Mouse (Mus musculus) kidney, embryonic 15.5 days (tissue): Measurements from ENCODE around the gene Cd300ld3. TPM values are rescaled to one million over a fixed set of nuclear protein-coding genes. Genes with fewer than 3 reads are reported as not detected.
"Not testable (repeated sequence)": the region's sequence is repeated elsewhere in the genome, so short reads cannot be mapped to it uniquely, and the experiment has no call there.

Experiments
- ATAC-seq: fragments of 200-750 bp; cut with Nextera tagmentation; replicated peaks from 2 replicates; pipeline ENCODE4 v1.8.0; 2017; ENCODE audit warnings: moderate TSS enrichment; ENCODE audit not compliant: low FRiP score
- H3K27ac ChIP-seq: fragments of 300-500 bp; sonication (generic); 2 replicates; pipeline ENCODE4 v1.5.1; 2015; ENCODE audit warnings: mild to moderate bottlenecking, inconsistent platforms
- H3K27me3 ChIP-seq: fragments of 300-500 bp; sonication (generic); 2 replicates; pipeline ENCODE4 v1.6.1; 2015; ENCODE audit warnings: inconsistent platforms
- H3K36me3 ChIP-seq: fragments of 300-500 bp; sonication (generic); 2 replicates; pipeline ENCODE4 v1.6.1; 2015; ENCODE audit warnings: inconsistent platforms
- H3K4me1 ChIP-seq: fragments of 300-500 bp; sonication (generic); 2 replicates; pipeline ENCODE4 v1.6.1; 2015; ENCODE audit warnings: inconsistent platforms
- H3K4me2 ChIP-seq: fragments of 300-500 bp; sonication (generic); 2 replicates; pipeline ENCODE4 v1.6.1; 2015; ENCODE audit warnings: moderate library complexity, mild to moderate bottlenecking, inconsistent platforms
- H3K4me3 ChIP-seq: fragments of 300-500 bp; sonication (generic); replicated peaks from 2 replicates; pipeline ENCODE4 v1.5.1; 2015; ENCODE audit warnings: mild to moderate bottlenecking, inconsistent platforms
- H3K9ac ChIP-seq: fragments of 300-500 bp; sonication (generic); 2 replicates; pipeline ENCODE4 v1.6.1; 2015; ENCODE audit warnings: mild to moderate bottlenecking, inconsistent platforms
- H3K9me3 ChIP-seq: fragments of 300-500 bp; sonication (generic); replicated peaks from 2 replicates; pipeline ENCODE4 v1.6.1; 2016; ENCODE audit warnings: inconsistent platforms
- WGBS: fragments of 180-500 bp; shearing (Covaris S2); methylation state at CpG from one replicate; pipeline ENCODE4 v1.1.7; 2015; ENCODE audit warnings: mixed read lengths; 5-methylcytosine and 5-hydroxymethylcytosine counted together
- polyA plus RNA-seq: library from polyadenylated mRNA; unstranded; fragments of >200 nt; fragmentation: Nextera tagmentation; extraction: Ambion mirVana; gene quantifications from 2 replicates; pipeline ENCODE4 v1.2.1, GENCODE M21; 2015

Cd300ld3 gene
- polyA plus RNA-seq, 1 experiment from 2014 or later = not detected

- ATAC-seq = no peak
- Histone ChIP-seq H3K9me3 (no peaks in the 10 kb centered on the region), H3K9ac (no peak overlapping the region), H3K27me3 (0 out of 2 replicates have a peak, but pooled peaks cover 4% of the 10 kb centered on the region), H3K4me1 (no peaks in the 10 kb centered on the region), H3K36me3 (no peaks in the 10 kb centered on the region), H3K4me3 (no peak overlapping the region), H3K27ac (no peak overlapping the region), H3K4me2 (no peak overlapping the region)
- 2% methylated on average over 9 of the region's 9 CpGs for WGBS
Observed at GRCm38 (mm10) chr11:115052206-115052605, 4.0 kb upstream of the Cd300ld3 start.

- ATAC-seq = no peak
- 36% methylated on average over 3 of the region's 3 CpGs for WGBS
- Histone ChIP-seq H3K4me2 (no peak overlapping the region), H3K9ac (no peak overlapping the region), H3K27ac (no peak overlapping the region), H3K4me1 (no peaks in the 10 kb centered on the region), H3K9me3 (no peaks in the 10 kb centered on the region), H3K36me3 (no peaks in the 10 kb centered on the region), H3K4me3 (no peak overlapping the region), H3K27me3 (0 out of 2 replicates have a peak, but pooled peaks cover 4% of the 10 kb centered on the region)
Observed at GRCm38 (mm10) chr11:115049282-115049895, 1.2 kb upstream of the Cd300ld3 start.

GRCm38 (mm10) chr11:115037669-115038068, 10.5 kb downstream of the Cd300ld3 start, which contains the start of gene Cd300ld5:
TSS of gene Cd300ld5 (minus strand) at chr11:115037769.
- not testable (repeated sequence) for H3K4me1 ChIP-seq, H3K9me3 ChIP-seq, H3K4me2 ChIP-seq, H3K9ac ChIP-seq, ATAC-seq, H3K36me3 ChIP-seq, H3K4me3 ChIP-seq, H3K27ac ChIP-seq, H3K27me3 ChIP-seq
- WGBS = no CpG with 5 or more reads among the region's 6 CpGs

GRCm38 (mm10) chr11:115026912-115027311, 21.3 kb downstream of the Cd300ld3 start, which contains the start of gene Cd300ld4:
TSS of gene Cd300ld4 (minus strand) at chr11:115027012.
- not testable (repeated sequence) for H3K27ac ChIP-seq, ATAC-seq, H3K4me2 ChIP-seq, H3K36me3 ChIP-seq, H3K9ac ChIP-seq, H3K27me3 ChIP-seq, H3K4me1 ChIP-seq, H3K9me3 ChIP-seq, H3K4me3 ChIP-seq
- WGBS = no CpG with 5 or more reads among the region's 6 CpGs

GRCm38 (mm10) chr11:115016093-115016492, 32.1 kb downstream of the Cd300ld3 start, which contains the start of gene Cd300ld2:
TSS of gene Cd300ld2 (minus strand) at chr11:115016193.
- not testable (repeated sequence) for H3K4me2 ChIP-seq, H3K27ac ChIP-seq, H3K36me3 ChIP-seq, H3K4me1 ChIP-seq, H3K9me3 ChIP-seq, H3K4me3 ChIP-seq, H3K27me3 ChIP-seq, ATAC-seq, H3K9ac ChIP-seq
- WGBS = no CpG with 5 or more reads among the region's 7 CpGs

- WGBS = 85% methylated on average over 5 of the region's 5 CpGs
Observed at GRCm38 (mm10) chr11:115004070-115004469, 44.1 kb downstream of the Cd300ld3 start.

GRCm38 (mm10) chr11:115001474-115002040, 46.7 kb downstream of the Cd300ld3 start, which contains the start of gene Cd300c2:
TSS of gene Cd300c2 (minus strand) at chr11:115001880.
- no peak within 1 kb of the TSS for H3K9ac ChIP-seq
- no peaks in the 10 kb centered on the region for H3K9me3 ChIP-seq
- WGBS = 82% methylated on average over 7 of the region's 7 CpGs
- no peaks in the 10 kb centered on the region for H3K4me1 ChIP-seq
- no peaks in the 10 kb centered on the region for H3K36me3 ChIP-seq
- no peaks in the 10 kb centered on the region for H3K27me3 ChIP-seq
- ATAC-seq = no peak
- H3K27ac ChIP-seq = no peak within 1 kb of the TSS
- H3K4me3 ChIP-seq = no peak within 1 kb of the TSS
- H3K4me2 ChIP-seq = no peak within 1 kb of the TSS

More at GRCm38 (mm10) chr11:115004070-115004469, 44.1 kb downstream of the Cd300ld3 start:
- Histone ChIP-seq H3K27ac (no peak overlapping the region), H3K36me3 (no peaks in the 10 kb centered on the region), H3K4me1 (no peaks in the 10 kb centered on the region), H3K27me3 (no peaks in the 10 kb centered on the region), H3K4me3 (no peak overlapping the region), H3K9ac (no peak overlapping the region), H3K9me3 (no peaks in the 10 kb centered on the region), H3K4me2 (no peak overlapping the region)
- no peak for ATAC-seq

Other genes starting within 250 kb of the Cd300ld3 start
- gene Gpr142, start 249.5 kb downstream of the Cd300ld3 start, polyA plus RNA-seq = 0.14 TPM in 1 of 2 replicates, not detected in the other
- 119 TPM in 2 replicates for gene Gprc5c, start 197.3 kb downstream of the Cd300ld3 start, polyA plus RNA-seq
- gene Cd300a, start 158.4 kb downstream of the Cd300ld3 start, polyA plus RNA-seq = 1.7 and 1.8 TPM in 2 replicates
- gene Cd300lb, start 114.0 kb downstream of the Cd300ld3 start, polyA plus RNA-seq = 0.25 and 0.31 TPM in 2 replicates
- not detected in 2 replicates for gene Cd300c, start 79.3 kb downstream of the Cd300ld3 start, polyA plus RNA-seq
- gene Cd300ld, start 58.5 kb downstream of the Cd300ld3 start, polyA plus RNA-seq = 0.10 and 0.26 TPM in 2 replicates
- gene Cd300c2, start 46.5 kb downstream of the Cd300ld3 start, polyA plus RNA-seq = 2.0 and 2.7 TPM in 2 replicates
- gene Cd300ld2, start 32.2 kb downstream of the Cd300ld3 start, polyA plus RNA-seq = not detected in 2 replicates
- not detected in 2 replicates for gene Cd300ld4, start 21.4 kb downstream of the Cd300ld3 start, polyA plus RNA-seq
- not detected in 2 replicates for gene Cd300ld5, start 10.6 kb downstream of the Cd300ld3 start, polyA plus RNA-seq
- not detected in 2 replicates for gene Cd300e, start 13.8 kb upstream of the Cd300ld3 start, polyA plus RNA-seq
- gene Rab37, start 43.0 kb upstream of the Cd300ld3 start, polyA plus RNA-seq = 1.7 and 2.1 TPM in 2 replicates
- 0.36 and 0.49 TPM in 2 replicates for gene Cd300lf, start 85.6 kb upstream of the Cd300ld3 start, polyA plus RNA-seq
- gene Slc9a3r1, start 114.9 kb upstream of the Cd300ld3 start, polyA plus RNA-seq = 123 and 127 TPM in 2 replicates
- 10.6 and 11.0 TPM in 2 replicates for gene Tmem104, start 139.1 kb upstream of the Cd300ld3 start, polyA plus RNA-seq
- 21.5 and 23.4 TPM in 2 replicates for gene Nat9, start 139.4 kb upstream of the Cd300ld3 start, polyA plus RNA-seq
- gene Grin2c, start 218.8 kb upstream of the Cd300ld3 start, polyA plus RNA-seq = not detected in 2 replicates
- gene Fdxr, start 228.6 kb upstream of the Cd300ld3 start, polyA plus RNA-seq = 15.4 and 20.8 TPM in 2 replicates
- 0.49 and 0.55 TPM in 2 replicates for gene Fads6, start 249.3 kb upstream of the Cd300ld3 start, polyA plus RNA-seq